Mouse (Mus musculus) MEL (cell line): ENCODE results near the gene Tmem151a. TPM values are rescaled to one million over a fixed set of nuclear protein-coding genes. Genes with fewer than 3 reads are reported as not detected.
A peak's percentile ranks its signal among the peaks of the same experiment; 100 is the strongest.

ENCODE experiments used
- DNase-seq: peaks from one replicate; pipeline ENCODE4 v3.0.0; 2011; ENCODE audit warnings: low read depth, low spot score
- H3K27ac ChIP-seq: 2 replicates; pipeline ENCODE4 v1.5.1; 2012; ENCODE audit warnings: low read depth, mild to moderate bottlenecking, control low read depth, low read length, moderate library complexity; ENCODE audit not compliant: control insufficient read depth
- H3K27me3 ChIP-seq, 2 experiments: fragments of 150-350 bp in 1 of 2; sonication (generic) in 1 of 2; 2 replicates each; pipeline ENCODE4 v1.6.1; 2012; ENCODE audit warnings: low read length in 2 of 2, mild to moderate bottlenecking in 2 of 2, improper control_type of control experiment in 1 of 2, moderate library complexity in 1 of 2; ENCODE audit not compliant: insufficient read depth in 2 of 2, control insufficient read depth in 1 of 2
- H3K36me3 ChIP-seq, 2 experiments: 2 replicates each; pipeline ENCODE4 v1.6.1; 2012 to 2014; ENCODE audit warnings: low read length in 2 of 2, improper control_type of control experiment in 1 of 2, inconsistent platforms in 1 of 2, mild to moderate bottlenecking in 1 of 2; ENCODE audit not compliant: insufficient read depth in 2 of 2, control insufficient read depth in 1 of 2
- H3K4me1 ChIP-seq, 2 experiments: fragments of 150-350 bp in 1 of 2; sonication (generic) in 1 of 2; 2 replicates each; pipeline ENCODE4 v1.6.1; 2012; ENCODE audit warnings: low read length in 2 of 2, improper control_type of control experiment in 1 of 2, mild to moderate bottlenecking in 1 of 2; ENCODE audit not compliant: insufficient read depth in 2 of 2, control insufficient read depth in 1 of 2
- H3K4me3 ChIP-seq, 2 experiments: fragments of 150-350 bp in 1 of 2; sonication (generic) in 1 of 2; 2 replicates each; pipeline ENCODE4 v1.5.1; 2012; ENCODE audit warnings: low read depth in 2 of 2, low read length in 2 of 2, mild to moderate bottlenecking in 2 of 2, moderate library complexity in 2 of 2, control low read depth in 1 of 2, improper control_type of control experiment in 1 of 2; ENCODE audit not compliant: control insufficient read depth in 1 of 2, insufficient read depth in 1 of 2
- H3K79me2 ChIP-seq: 2 replicates; pipeline ENCODE4 v1.6.1; 2012; ENCODE audit warnings: mild to moderate bottlenecking, low read length, moderate library complexity; ENCODE audit not compliant: control insufficient read depth, poor library complexity, insufficient read depth
- H3K9ac ChIP-seq: 2 replicates; pipeline ENCODE4 v1.6.1; 2012; ENCODE audit warnings: low read depth, mild to moderate bottlenecking, control low read depth, low read length, moderate library complexity; ENCODE audit not compliant: control insufficient read depth, poor library complexity, severe bottlenecking
- H3K9me3 ChIP-seq: fragments of 150-350 bp; sonication (generic); replicated peaks from 2 replicates; pipeline ENCODE4 v1.6.1; 2012; ENCODE audit warnings: mild to moderate bottlenecking, low read length, improper control_type of control experiment, moderate library complexity; ENCODE audit not compliant: insufficient read depth
- CHD2 ChIP-seq: IDR thresholded peaks from 2 replicates; pipeline ENCODE4 v1.6.1; 2011; ENCODE audit warnings: low read length, improper control_type of control experiment
- CTCF ChIP-seq, 3 experiments: IDR thresholded peaks in 2 of 3; conservative IDR thresholded peaks in 1 of 3; 2 replicates each; pipeline ENCODE4 v1.5.1; 2011 to 2012; ENCODE audit warnings: low read length in 3 of 3, low read depth in 2 of 3, mild to moderate bottlenecking in 2 of 3, improper control_type of control experiment in 1 of 3, inconsistent platforms in 1 of 3, mixed read lengths in 1 of 3, moderate library complexity in 1 of 3; ENCODE audit not compliant: control insufficient read depth in 1 of 3, insufficient read depth in 1 of 3, poor library complexity in 1 of 3, severe bottlenecking in 1 of 3
- ELF1 ChIP-seq: IDR thresholded peaks from 2 replicates; pipeline ENCODE4 v1.6.1; 2014; ENCODE audit warnings: low read depth, mild to moderate bottlenecking, inconsistent platforms, low read length, improper control_type of control experiment, moderate library complexity
- GABPA ChIP-seq: IDR thresholded peaks from 2 replicates; pipeline ENCODE4 v1.6.1; 2012; ENCODE audit warnings: low read depth, mild to moderate bottlenecking, inconsistent platforms, low read length, improper control_type of control experiment, moderate library complexity
- HCFC1 ChIP-seq: IDR thresholded peaks from 2 replicates; pipeline ENCODE4 v1.6.1; 2012; ENCODE audit warnings: low read depth, mild to moderate bottlenecking, inconsistent platforms, low read length, improper control_type of control experiment, moderate library complexity
- JUND ChIP-seq: IDR thresholded peaks from 2 replicates; pipeline ENCODE4 v1.6.1; 2011; ENCODE audit warnings: low read depth, mild to moderate bottlenecking, improper control_type of control experiment, low read length
- MAFK ChIP-seq: IDR thresholded peaks from 2 replicates; pipeline ENCODE4 v1.6.1; 2011; ENCODE audit warnings: low read depth, mild to moderate bottlenecking, low read length, improper control_type of control experiment, borderline replicate concordance
- MAX ChIP-seq: IDR thresholded peaks from 2 replicates; pipeline ENCODE4 v1.6.1; 2011; ENCODE audit warnings: low read length, improper control_type of control experiment
- MAZ ChIP-seq: IDR thresholded peaks from 2 replicates; pipeline ENCODE4 v1.6.1; 2012; ENCODE audit warnings: low read depth, mild to moderate bottlenecking, inconsistent platforms, low read length, improper control_type of control experiment
- MEF2A ChIP-seq: IDR thresholded peaks from 2 replicates; pipeline ENCODE4 v1.6.1; 2014; ENCODE audit warnings: low read depth, mild to moderate bottlenecking, inconsistent platforms, low read length, improper control_type of control experiment; ENCODE audit not compliant: poor library complexity, insufficient replicate concordance, severe bottlenecking; ENCODE audit errors: extremely low read depth
- MXI1 ChIP-seq: IDR thresholded peaks from 2 replicates; pipeline ENCODE4 v1.6.1; 2011; ENCODE audit warnings: mild to moderate bottlenecking, low read depth, low read length, improper control_type of control experiment
- MYB ChIP-seq: IDR thresholded peaks from 2 replicates; pipeline ENCODE4 v1.6.1; 2011; ENCODE audit warnings: mild to moderate bottlenecking, low read depth, low read length, improper control_type of control experiment
- MYC ChIP-seq: IDR thresholded peaks from 2 replicates; pipeline ENCODE4 v1.6.1; 2011; ENCODE audit warnings: low read depth, mild to moderate bottlenecking, low read length, improper control_type of control experiment, moderate library complexity
- POLR2AphosphoS2 ChIP-seq: IDR thresholded peaks from 2 replicates; pipeline ENCODE4 v1.6.1; 2011; ENCODE audit warnings: low read length, improper control_type of control experiment
- POLR2AphosphoS5 ChIP-seq: IDR thresholded peaks from 2 replicates; pipeline ENCODE4 v1.6.1; 2012; ENCODE audit warnings: low read depth, borderline replicate concordance, mild to moderate bottlenecking, inconsistent platforms, low read length, moderate library complexity, mixed read lengths
- RCOR1 ChIP-seq: IDR thresholded peaks from 2 replicates; pipeline ENCODE4 v1.6.1; 2012; ENCODE audit warnings: low read depth, mild to moderate bottlenecking, inconsistent platforms, low read length, improper control_type of control experiment
- SIN3A ChIP-seq: IDR thresholded peaks from 2 replicates; pipeline ENCODE4 v1.6.1; 2012; ENCODE audit warnings: low read length, improper control_type of control experiment, inconsistent platforms
- SMC3 ChIP-seq: IDR thresholded peaks from 2 replicates; pipeline ENCODE4 v1.6.1; 2011; ENCODE audit warnings: low read depth, low read length, improper control_type of control experiment
- TAL1 ChIP-seq: IDR thresholded peaks from 2 replicates; pipeline ENCODE4 v1.6.1; 2012; ENCODE audit warnings: mild to moderate bottlenecking, inconsistent platforms, low read length, moderate library complexity, mixed read lengths
- TBP ChIP-seq: IDR thresholded peaks from 2 replicates; pipeline ENCODE4 v1.8.0; 2011; ENCODE audit warnings: low read depth, low read length, improper control_type of control experiment
- UBTF ChIP-seq: IDR thresholded peaks from 2 replicates; pipeline ENCODE4 v1.6.1; 2012; ENCODE audit warnings: low read depth, mild to moderate bottlenecking, inconsistent platforms, low read length, improper control_type of control experiment, moderate library complexity, borderline replicate concordance; ENCODE audit not compliant: insufficient read depth
- USF2 ChIP-seq, 2 experiments: IDR thresholded peaks; 2 replicates each; pipeline ENCODE4 v1.6.1; 2011 to 2012; ENCODE audit warnings: improper control_type of control experiment in 2 of 2, low read length in 2 of 2, borderline replicate concordance in 1 of 2, inconsistent platforms in 1 of 2, low read depth in 1 of 2, mild to moderate bottlenecking in 1 of 2; ENCODE audit not compliant: insufficient read depth in 1 of 2
- ZNF384 ChIP-seq: IDR thresholded peaks from 2 replicates; pipeline ENCODE4 v1.6.1; 2012; ENCODE audit warnings: low read depth, mild to moderate bottlenecking, inconsistent platforms, low read length, improper control_type of control experiment
- polyA plus RNA-seq, 2 experiments: library from polyadenylated mRNA; stranded (reverse) in 1 of 2; unstranded in 1 of 2; fragments of >175 nt in 1 of 2; fragments of >200 nt in 1 of 2; gene quantifications; 2 replicates each; pipeline versions ENCODE4 v1.2.1 to v1.2.4; 2012; ENCODE audit warnings: low replicate concordance in 2 of 2, low read depth in 1 of 2; ENCODE audit not compliant: insufficient read length in 2 of 2, insufficient read depth in 1 of 2, missing spikeins in 1 of 2
- total RNA-seq: library from RNA; depleted of rRNA; stranded (reverse); fragments of 300-350 nt; gene quantifications from 2 replicates; pipeline ENCODE4 v1.2.3, GENCODE M21; 2012

The Tmem151a gene
- total and polyA plus RNA-seq, 3 experiments, result 0.63 TPM; not detected in 2

- H3K27ac ChIP-seq, result no peak overlapping the region
- no peak for DNase-seq
- TF ChIP-seq ZNF384 (no peak), MAX (no peak), CTCF (IDR thresholded peaks at IDR 0.05 in 2 of 3, conservative IDR thresholded peaks at IDR 0.05 in 1 of 3; ENCODE audit: control insufficient read depth in 1 of 3, insufficient read depth in 1 of 3, low read depth in 2 of 3, low read length in 3 of 3, poor library complexity in 1 of 3, severe bottlenecking in 1 of 3) (no peak), ELF1 (no peak), UBTF (no peak), TBP (no peak), RCOR1 (no peak), SIN3A (no peak), GABPA (no peak), MXI1 (no peak), MEF2A (no peak), HCFC1 (no peak), CHD2 (no peak), MAZ (no peak), POLR2AphosphoS2 (no peak), MYC (no peak), JUND (no peak), USF2 (IDR thresholded peaks at IDR 0.05; ENCODE audit: borderline replicate concordance in 1 of 2, insufficient read depth in 1 of 2, low read depth in 1 of 2, low read length in 2 of 2) (no peak)
- peaks cover 0 to 4% of the 10 kb centered on the region in 2 experiments; a peak in 2 of 4 replicates for H3K36me3 ChIP-seq
- H3K27me3 ChIP-seq, result no peaks in the 10 kb centered on the region
- H3K9me3 ChIP-seq, result no peaks in the 10 kb centered on the region
- no peaks in the 10 kb centered on the region for H3K79me2 ChIP-seq
- H3K4me1 ChIP-seq, result peaks cover 0 to 14% of the 10 kb centered on the region in 2 experiments; a peak in 2 of 4 replicates
- H3K4me3 ChIP-seq, result no peak overlapping the region
- no peak overlapping the region for H3K9ac ChIP-seq
Observed at GRCm38 (mm10) chr19:5095887-5096474, 10.7 kb upstream of the Tmem151a start.

DNA sequence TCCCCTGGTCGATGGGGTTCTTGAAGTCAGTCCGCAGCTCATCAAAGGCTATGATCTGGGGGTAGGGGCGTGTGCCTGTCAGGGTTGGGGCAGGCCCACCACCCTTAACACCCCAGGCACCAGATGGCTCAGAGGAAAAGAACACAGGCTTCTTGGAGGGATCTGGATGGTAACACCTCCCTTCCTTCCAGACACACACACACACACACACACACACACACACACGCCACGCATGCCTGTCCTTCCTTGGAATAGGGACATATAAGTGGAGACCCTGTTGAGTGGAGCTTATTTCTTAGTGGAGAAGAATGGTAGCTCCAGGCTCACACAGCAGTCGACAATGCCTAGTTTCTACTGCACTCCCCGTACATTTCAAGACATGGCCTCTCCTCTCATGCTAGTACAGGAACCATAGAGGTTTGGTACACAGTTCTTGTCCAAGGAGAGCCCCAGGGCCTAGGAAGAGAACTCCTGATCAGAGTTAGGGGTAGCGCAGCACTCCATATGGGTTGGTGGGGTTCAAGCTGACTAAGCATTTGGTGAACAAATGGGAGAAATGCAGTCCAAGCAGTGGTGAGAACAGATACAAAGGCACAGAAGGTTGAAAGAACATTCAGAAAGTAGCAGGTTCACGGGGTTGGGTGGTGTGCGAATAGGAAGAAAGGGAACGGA lies 9.6 kb upstream of the Tmem151a start:
- no peak overlapping the region for H3K27ac ChIP-seq
- H3K4me1 ChIP-seq, result peaks cover 0 to 14% of the 10 kb centered on the region in 2 experiments; a peak in 2 of 4 replicates
- no peak for TF ChIP-seq MAZ
- no peak for TF ChIP-seq MAFK
- TF ChIP-seq SMC3, result no peak
- TF ChIP-seq POLR2AphosphoS5, result no peak
- TF ChIP-seq POLR2AphosphoS2, result peak; percentile 33; the same call in 1 of the 2 replicates
- TF ChIP-seq TAL1, result no peak
- no peak for TF ChIP-seq MYB
- TF ChIP-seq MAX, result no peak
- peaks cover 0 to 4% of the 10 kb centered on the region in 2 experiments; a peak in 2 of 4 replicates for H3K36me3 ChIP-seq
- H3K9ac ChIP-seq, result no peak overlapping the region
- H3K79me2 ChIP-seq, result no peaks in the 10 kb centered on the region
- no peak for DNase-seq
- H3K4me3 ChIP-seq, result no peak overlapping the region
- no peaks in the 10 kb centered on the region for H3K9me3 ChIP-seq
- H3K27me3 ChIP-seq, result no peaks in the 10 kb centered on the region
